Mouse (Mus musculus) heart, adult 8-10 months (tissue): ENCODE data around the gene Vdr. TPM values are rescaled to one million over a fixed set of nuclear protein-coding genes. Genes with fewer than 3 reads are reported as not detected.
"Not testable (repeated sequence)": the region's sequence is repeated elsewhere in the genome, so short reads cannot be mapped to it uniquely, and the experiment has no call there.

Experiments
- DNase-seq: peaks from one replicate; pipeline ENCODE4 v3.0.0; 2022; ENCODE audit warnings: low spot score
- total RNA-seq, 4 experiments: library from RNA; stranded (reverse); gene quantifications; 2 replicates each; pipeline ENCODE4 v1.2.4; 2022

Gene Vdr
- total RNA-seq, 4 experiments from 2014 or later = 0.98 to 1.6 (median 1.4) TPM

GRCm38 (mm10) chr15:97880441-97880840 lies 30.0 kb downstream of the Vdr start:
- DNase-seq = no peak

GRCm38 (mm10) chr15:97878696-97879328 lies 31.6 kb downstream of the Vdr start:
- peak; percentile 48 for DNase-seq

GRCm38 (mm10) chr15:97875784-97876183 lies 34.6 kb downstream of the Vdr start:
- DNase-seq = no peak

- no peak for DNase-seq
These were observed 36.7 kb downstream of the Vdr start for GRCm38 (mm10) chr15:97873717-97874116.

- no peak for DNase-seq
These were observed 38.3 kb downstream of the Vdr start for GRCm38 (mm10) chr15:97872161-97872560.

GRCm38 (mm10) chr15:97871055-97872030 lies 39.1 kb downstream of the Vdr start:
- no peak for DNase-seq

GRCm38 (mm10) chr15:97870116-97870515 lies 40.3 kb downstream of the Vdr start:
- DNase-seq = not testable (repeated sequence)

- no peak for DNase-seq
These were observed 41.4 kb downstream of the Vdr start for GRCm38 (mm10) chr15:97868985-97869384.

GRCm38 (mm10) chr15:97865988-97866387 lies 44.4 kb downstream of the Vdr start:
- no peak for DNase-seq

- no peak for DNase-seq
These were observed 45.3 kb downstream of the Vdr start for GRCm38 (mm10) chr15:97865175-97865574.

- DNase-seq = no peak
These were observed 45.9 kb downstream of the Vdr start for GRCm38 (mm10) chr15:97864361-97865045.

- no peak for DNase-seq
These were observed 46.9 kb downstream of the Vdr start for GRCm38 (mm10) chr15:97863494-97863881.

GRCm38 (mm10) chr15:97862881-97863493 lies 47.4 kb downstream of the Vdr start:
- no peak for DNase-seq

- no peak for DNase-seq
These were observed 50.1 kb downstream of the Vdr start for GRCm38 (mm10) chr15:97860353-97860752.

GRCm38 (mm10) chr15:97858431-97858830 lies 52.0 kb downstream of the Vdr start:
- DNase-seq = no peak

- DNase-seq = no peak
These were observed 55.9 kb downstream of the Vdr start for GRCm38 (mm10) chr15:97854551-97854950.

- no peak for DNase-seq
These were observed 56.4 kb downstream of the Vdr start for GRCm38 (mm10) chr15:97854059-97854458.

GRCm38 (mm10) chr15:97852291-97852690 lies 58.1 kb downstream of the Vdr start:
- DNase-seq = no peak

- no peak for DNase-seq
These were observed 59.4 kb downstream of the Vdr start for GRCm38 (mm10) chr15:97851011-97851410.

- no peak for DNase-seq
These were observed 60.0 kb downstream of the Vdr start for GRCm38 (mm10) chr15:97850441-97850840.

- peak; percentile 92 for DNase-seq
These were observed 61.1 kb downstream of the Vdr start for GRCm38 (mm10) chr15:97849116-97849911.
